Mouse (Mus musculus) heart, postnatal 0 days (tissue): ENCODE data around the gene Prkcz. TPM values are rescaled to one million over a fixed set of nuclear protein-coding genes. Genes with fewer than 3 reads are reported as not detected.

Experiments used
- ATAC-seq: fragments of 200-750 bp; cut with Nextera tagmentation; 2 replicates; pipeline ENCODE4 v1.8.0; 2017; ENCODE audit warnings: low read depth, moderate number of reproducible peaks, moderate library complexity; ENCODE audit not compliant: insufficient read depth
- DNase-seq: peaks from one replicate; pipeline ENCODE4 v3.0.0-alpha.2; 2016; ENCODE audit warnings: low spot score
- H3K27ac ChIP-seq: fragments of 300-500 bp; sonication (generic); 2 replicates; pipeline ENCODE4 v1.5.1; 2014; ENCODE audit warnings: low read depth, mild to moderate bottlenecking
- H3K27me3 ChIP-seq: fragments of 300-500 bp; sonication (generic); 2 replicates; pipeline ENCODE4 v1.6.1; 2014; ENCODE audit warnings: low read length, mixed read lengths; ENCODE audit not compliant: control insufficient read depth, insufficient read depth
- H3K36me3 ChIP-seq: fragments of 300-500 bp; sonication (generic); replicated peaks from 2 replicates; pipeline ENCODE4 v1.6.1; 2014; ENCODE audit warnings: low read length, mixed read lengths; ENCODE audit not compliant: control insufficient read depth, insufficient read depth
- H3K4me1 ChIP-seq: fragments of 300-500 bp; sonication (generic); 2 replicates; pipeline ENCODE4 v1.6.1; 2014; ENCODE audit warnings: antibody characterized with exemption; ENCODE audit not compliant: control insufficient read depth, insufficient read depth
- H3K4me2 ChIP-seq: fragments of 300-500 bp; sonication (generic); 2 replicates; pipeline ENCODE4 v1.6.1; 2014; ENCODE audit warnings: low read depth, mild to moderate bottlenecking, low read length, moderate library complexity
- H3K4me3 ChIP-seq: fragments of 300-500 bp; sonication (generic); 2 replicates; pipeline ENCODE4 v1.5.1; 2014; ENCODE audit warnings: low read depth, low read length
- H3K9ac ChIP-seq: fragments of 300-500 bp; sonication (generic); replicated peaks from 2 replicates; pipeline ENCODE4 v1.6.1; 2014; ENCODE audit warnings: low read depth, low read length, mixed read lengths
- H3K9me3 ChIP-seq: fragments of 300-500 bp; sonication (generic); replicated peaks from 2 replicates; pipeline ENCODE4 v1.6.1; 2016; ENCODE audit warnings: low read length; ENCODE audit not compliant: control insufficient read depth
- CTCF ChIP-seq: IDR thresholded peaks from 2 replicates; pipeline ENCODE4 v1.5.1; 2016; ENCODE audit warnings: antibody characterized with exemption, control low read depth, low read depth
- EP300 ChIP-seq: IDR thresholded peaks from 2 replicates; pipeline ENCODE4 v1.6.1; 2016; ENCODE audit warnings: antibody characterized with exemption, low read depth
- WGBS: fragments of 180-500 bp; shearing (Covaris S2); extraction: QIAGEN DNeasy Blood & Tissue Kit; methylation state at CpG from one replicate; pipeline ENCODE4 v1.1.7; 2014; 5-methylcytosine and 5-hydroxymethylcytosine counted together
- polyA plus RNA-seq: library from polyadenylated mRNA; unstranded; fragments of >200 nt; fragmentation: Nextera tagmentation; extraction: Ambion mirVana; gene quantifications from 2 replicates; pipeline ENCODE4 v1.2.1, GENCODE M21; 2015
- total RNA-seq: library from RNA; depleted of rRNA; stranded (reverse); fragments of >200 nt; gene quantifications from 2 replicates; pipeline ENCODE4 v1.2.3, GENCODE M21; 2014; ENCODE audit warnings: low replicate concordance

The Prkcz gene
- total and polyA plus RNA-seq, 2 experiments from 2014 or later, result 2.7 to 4.8 TPM

- no peak overlapping the region for H3K4me2 ChIP-seq
- no peak overlapping the region for H3K4me3 ChIP-seq
- 0 out of 2 replicates have a peak, but pooled peaks cover 5% of the 10 kb centered on the region for H3K4me1 ChIP-seq
- no peak overlapping the region for H3K9ac ChIP-seq
- ATAC-seq (peak; percentile 22; the same call in 1 of the 2 replicates), DNase-seq (no peak)
- 51% methylated on average over 12 of the region's 12 CpGs for WGBS
- no peaks in the 10 kb centered on the region for H3K9me3 ChIP-seq
- TF ChIP-seq CTCF (no peak), EP300 (no peak)
- no peaks in the 10 kb centered on the region for H3K27me3 ChIP-seq
- H3K36me3 ChIP-seq, result no peaks in the 10 kb centered on the region
- no peak overlapping the region for H3K27ac ChIP-seq
These were observed 93.5 kb downstream of the Prkcz start for GRCm38 (mm10) chr4:155267639-155268175.

GRCm38 (mm10) chr4:155267047-155267543 lies 94.1 kb downstream of the Prkcz start:
- ATAC-seq (no peak), DNase-seq (no peak)
- H3K4me2 ChIP-seq, result no peak overlapping the region
- WGBS, result 54% methylated on average over 7 of the region's 7 CpGs
- no peak overlapping the region for H3K9ac ChIP-seq
- H3K4me1 ChIP-seq, result 0 out of 2 replicates have a peak, but pooled peaks cover 5% of the 10 kb centered on the region
- no peaks in the 10 kb centered on the region for H3K27me3 ChIP-seq
- H3K9me3 ChIP-seq, result no peaks in the 10 kb centered on the region
- no peak overlapping the region for H3K4me3 ChIP-seq
- TF ChIP-seq EP300, result no peak
- TF ChIP-seq CTCF, result no peak
- H3K36me3 ChIP-seq, result no peaks in the 10 kb centered on the region
- no peak overlapping the region for H3K27ac ChIP-seq

- Histone ChIP-seq H3K4me1 (0 out of 2 replicates have a peak, but pooled peaks cover 5% of the 10 kb centered on the region), H3K9me3 (0 out of 2 replicates have a peak, but pooled peaks cover 3% of the 10 kb centered on the region), H3K4me3 (no peak overlapping the region), H3K9ac (no peak overlapping the region), H3K27ac (no peak overlapping the region), H3K36me3 (no peaks in the 10 kb centered on the region), H3K4me2 (no peak overlapping the region), H3K27me3 (no peaks in the 10 kb centered on the region)
- TF ChIP-seq EP300, result no peak
- no peak for TF ChIP-seq CTCF
- DNase-seq, result no peak
- whole genome bisulfite sequencing, result 66% methylated on average over 3 of the region's 3 CpGs
- no peak for ATAC-seq
These were observed 96.4 kb downstream of the Prkcz start for GRCm38 (mm10) chr4:155264521-155265321.

GRCm38 (mm10) chr4:155252253-155252652 lies 108.9 kb downstream of the Prkcz start:
- Histone ChIP-seq H3K4me1 (0 out of 2 replicates have a peak, but pooled peaks cover 8% of the 10 kb centered on the region), H3K27ac (no peak overlapping the region), H3K4me3 (no peak overlapping the region), H3K9ac (no peak overlapping the region), H3K36me3 (peaks cover 11% of the 10 kb centered on the region; the same call in 1 of the 2 replicates), H3K4me2 (no peak overlapping the region), H3K9me3 (no peaks in the 10 kb centered on the region), H3K27me3 (no peaks in the 10 kb centered on the region)
- TF ChIP-seq CTCF, result no peak
- TF ChIP-seq EP300, result no peak
- DNase-seq (no peak), ATAC-seq (no peak)
- 85% methylated on average over 6 of the region's 6 CpGs for WGBS

- 85% methylated on average over 3 of the region's 3 CpGs for WGBS
- 0 out of 2 replicates have a peak, but pooled peaks cover 8% of the 10 kb centered on the region for H3K4me1 ChIP-seq
- DNase-seq, result no peak
- no peak overlapping the region; the same call in 1 of the 2 replicates for H3K9ac ChIP-seq
- H3K9me3 ChIP-seq, result no peaks in the 10 kb centered on the region
- no peak overlapping the region for H3K27ac ChIP-seq
- TF ChIP-seq EP300 (no peak), CTCF (no peak)
- ATAC-seq, result no peak
- H3K4me2 ChIP-seq, result peak overlapping the region; percentile 92
- H3K27me3 ChIP-seq, result no peaks in the 10 kb centered on the region
- H3K36me3 ChIP-seq, result peaks cover 6% of the 10 kb centered on the region; the same call in 1 of the 2 replicates
- 0 out of 2 replicates have a peak overlapping the region, but pooled peaks have one; percentile 67 for H3K4me3 ChIP-seq
These were observed 110.0 kb downstream of the Prkcz start for GRCm38 (mm10) chr4:155251147-155251546.
